Mouse (Mus musculus) kidney, adult 2 months (tissue): ENCODE results near the gene Zbtb14. TPM values are rescaled to one million over a fixed set of nuclear protein-coding genes. Genes with fewer than 3 reads are reported as not detected.

Experiments used
- DNase-seq: peaks from one replicate; pipeline ENCODE4 v3.0.0; 2021
- H3K27ac ChIP-seq: fragments of 200-500 bp; 2 replicates; pipeline ENCODE4 v1.5.1; 2012; ENCODE audit warnings: low read depth, low read length, control low read depth, inconsistent platforms; ENCODE audit not compliant: insufficient read depth
- H3K27me3 ChIP-seq: fragments of 200-500 bp; replicated peaks from 2 replicates; pipeline ENCODE4 v1.6.1; 2012; ENCODE audit warnings: mild to moderate bottlenecking, moderate library complexity, low read length, inconsistent platforms; ENCODE audit not compliant: control insufficient read depth, insufficient read depth
- H3K36me3 ChIP-seq: fragments of 200-500 bp; 2 replicates; pipeline ENCODE4 v1.6.1; 2012; ENCODE audit warnings: mild to moderate bottlenecking, moderate library complexity, low read length, inconsistent platforms; ENCODE audit not compliant: control insufficient read depth, insufficient read depth
- H3K4me1 ChIP-seq: fragments of 200-500 bp; 2 replicates; pipeline ENCODE4 v1.6.1; 2011; ENCODE audit warnings: low read length; ENCODE audit not compliant: control insufficient read depth, insufficient read depth
- H3K4me3 ChIP-seq: fragments of 200-500 bp; 2 replicates; pipeline ENCODE4 v1.5.1; 2011; ENCODE audit warnings: mild to moderate bottlenecking, low read depth, low read length, control low read depth; ENCODE audit not compliant: insufficient read depth
- CTCF ChIP-seq: fragments of 200-500 bp; conservative IDR thresholded peaks from 2 replicates; pipeline ENCODE4 v1.5.1; 2011; ENCODE audit warnings: low read depth, mild to moderate bottlenecking, control low read depth, low read length, moderate library complexity, mixed read lengths; ENCODE audit not compliant: insufficient read depth, insufficient read length
- POLR2A ChIP-seq: fragments of 200-500 bp; IDR thresholded peaks from one replicate; pipeline ENCODE4 v1.6.1; 2011; ENCODE audit warnings: low read depth, low read length, control low read depth
- WGBS: fragments of 180-500 bp; shearing (Covaris S2); methylation state at CpG from one replicate; pipeline ENCODE4 v1.1.7; 2018; 5-methylcytosine and 5-hydroxymethylcytosine counted together
- polyA plus RNA-seq: library from polyadenylated mRNA; depleted of rRNA; stranded (reverse); fragments of >200 nt; gene quantifications from 2 replicates; pipeline ENCODE4 v1.2.3, GENCODE M21; 2012; rRNA removed

The Zbtb14 gene
- polyA plus RNA-seq = 4.8 and 5.2 TPM in 2 replicates

GRCm38 (mm10) chr17:69382511-69383100 is at the start of gene Zbtb14:
Zbtb14 (plus strand) TSS chr17:69383050.
- Histone ChIP-seq H3K36me3 (peaks cover 3% of the 10 kb centered on the region), H3K27me3 (no peaks in the 10 kb centered on the region), H3K27ac (peak within 1 kb of the TSS; percentile 95), H3K4me3 (peak within 1 kb of the TSS; percentile 94), H3K4me1 (peaks cover 7% of the 10 kb centered on the region)
- under 1% methylated on average over 62 of the region's 72 CpGs for WGBS
- peak; percentile 96 for DNase-seq
- TF ChIP-seq CTCF (0 out of 2 replicates have a peak, but pooled peaks have one; percentile 1), POLR2A (peak; percentile 11)

GRCm38 (mm10) chr17:69346056-69346455 is 36.8 kb upstream of the Zbtb14 start:
- no peak for DNase-seq

GRCm38 (mm10) chr17:69349014-69349531 is 33.8 kb upstream of the Zbtb14 start:
- H3K4me1 ChIP-seq = no peaks in the 10 kb centered on the region
- H3K27me3 ChIP-seq = no peaks in the 10 kb centered on the region
- no peaks in the 10 kb centered on the region for H3K36me3 ChIP-seq
- peak; percentile 10 for DNase-seq
- TF ChIP-seq POLR2A (no peak), CTCF (peak; percentile 50)
- H3K4me3 ChIP-seq = no peak overlapping the region
- WGBS = 21% methylated on average over 8 of the region's 8 CpGs
- no peak overlapping the region for H3K27ac ChIP-seq

More at GRCm38 (mm10) chr17:69346056-69346455, 36.8 kb upstream of the Zbtb14 start:
- Histone ChIP-seq H3K27ac (no peak overlapping the region), H3K4me1 (no peaks in the 10 kb centered on the region), H3K27me3 (no peaks in the 10 kb centered on the region), H3K4me3 (no peak overlapping the region), H3K36me3 (no peaks in the 10 kb centered on the region)
- 83% methylated on average over 7 of the region's 7 CpGs for WGBS
- no peak for TF ChIP-seq POLR2A
- no peak for TF ChIP-seq CTCF

- 87% methylated on average over 3 of the region's 3 CpGs for WGBS
- H3K4me1 ChIP-seq = no peaks in the 10 kb centered on the region
- H3K36me3 ChIP-seq = no peaks in the 10 kb centered on the region
- no peak overlapping the region for H3K27ac ChIP-seq
- peak; percentile 11 for DNase-seq
- no peaks in the 10 kb centered on the region for H3K27me3 ChIP-seq
- H3K4me3 ChIP-seq = no peak overlapping the region
- no peak for TF ChIP-seq POLR2A
- TF ChIP-seq CTCF = peak; percentile 47
Observed at GRCm38 (mm10) chr17:69365049-69365448, 17.8 kb upstream of the Zbtb14 start.

- no peaks in the 10 kb centered on the region for H3K27me3 ChIP-seq
- 92% methylated on average over 8 of the region's 8 CpGs for WGBS
- H3K4me3 ChIP-seq = no peak overlapping the region
- DNase-seq = no peak
- peaks cover 7% of the 10 kb centered on the region for H3K4me1 ChIP-seq
- TF ChIP-seq CTCF (no peak), POLR2A (no peak)
- H3K27ac ChIP-seq = no peak overlapping the region
- H3K36me3 ChIP-seq = no peaks in the 10 kb centered on the region
Observed at GRCm38 (mm10) chr17:69380838-69381237, 2.0 kb upstream of the Zbtb14 start.

- no peaks in the 10 kb centered on the region for H3K27me3 ChIP-seq
- peak overlapping the region; percentile 95 for H3K27ac ChIP-seq
- whole genome bisulfite sequencing = 2% methylated on average over 124 of the region's 128 CpGs
- DNase-seq = peak; percentile 82
- TF ChIP-seq CTCF = no peak
- TF ChIP-seq POLR2A = no peak
- H3K4me3 ChIP-seq = peak overlapping the region; percentile 94
- H3K36me3 ChIP-seq = peaks cover 3% of the 10 kb centered on the region
- H3K4me1 ChIP-seq = peaks cover 7% of the 10 kb centered on the region
Observed at GRCm38 (mm10) chr17:69383201-69383940, 521 bp downstream of the Zbtb14 start.
